Mouse (Mus musculus): Measurements from ENCODE around the gene Nod2.

Nod2 gene

GRCm38 (mm10) chr8:88646837-88647778, at the start of gene Nod2:
Gene Nod2 (plus strand): TSS chr8:88647315.
- no peak for DNase-seq (ENCODE audit: low read depth, low spot score)

- no peak for DNase-seq (ENCODE audit: low read depth, low spot score)
Observed at GRCm38 (mm10) chr8:88598578-88598977, 48.5 kb upstream of the Nod2 start.

GRCm38 (mm10) chr8:88599491-88599890, 47.6 kb upstream of the Nod2 start:
- DNase-seq (ENCODE audit: low read depth, low spot score): no peak

GRCm38 (mm10) chr8:88603446-88603989, 43.6 kb upstream of the Nod2 start:
- no peak for DNase-seq (ENCODE audit: low read depth, low spot score)

GRCm38 (mm10) chr8:88604065-88605038, 42.8 kb upstream of the Nod2 start:
- no peak for DNase-seq (ENCODE audit: low read depth, low spot score)

GRCm38 (mm10) chr8:88605361-88606040, 41.6 kb upstream of the Nod2 start:
- DNase-seq (ENCODE audit: low read depth, low spot score): no peak

- no peak for DNase-seq (ENCODE audit: low read depth, low spot score)
Observed at GRCm38 (mm10) chr8:88609036-88609435, 38.1 kb upstream of the Nod2 start.

GRCm38 (mm10) chr8:88610271-88610670, 36.8 kb upstream of the Nod2 start:
- DNase-seq (ENCODE audit: low read depth, low spot score): no peak

GRCm38 (mm10) chr8:88614981-88615380, 32.1 kb upstream of the Nod2 start:
- DNase-seq (ENCODE audit: low read depth, low spot score): no peak

GRCm38 (mm10) chr8:88618612-88619011, 28.5 kb upstream of the Nod2 start:
- no peak for DNase-seq (ENCODE audit: low read depth, low spot score)

GRCm38 (mm10) chr8:88619513-88619912, 27.6 kb upstream of the Nod2 start:
- no peak for DNase-seq (ENCODE audit: low read depth, low spot score)

GRCm38 (mm10) chr8:88620931-88621330, 26.2 kb upstream of the Nod2 start:
- DNase-seq (ENCODE audit: low read depth, low spot score): no peak

GRCm38 (mm10) chr8:88621408-88621807, 25.7 kb upstream of the Nod2 start:
- DNase-seq (ENCODE audit: low read depth, low spot score): peak; percentile 76

- DNase-seq (ENCODE audit: low read depth, low spot score): no peak
Observed at GRCm38 (mm10) chr8:88623351-88623750, 23.8 kb upstream of the Nod2 start.

GRCm38 (mm10) chr8:88624276-88624675, 22.8 kb upstream of the Nod2 start:
- no peak for DNase-seq (ENCODE audit: low read depth, low spot score)

GRCm38 (mm10) chr8:88626433-88626832, 20.7 kb upstream of the Nod2 start:
- DNase-seq (ENCODE audit: low read depth, low spot score): no peak

- no peak for DNase-seq (ENCODE audit: low read depth, low spot score)
Observed at GRCm38 (mm10) chr8:88626940-88627264, 20.2 kb upstream of the Nod2 start.

- DNase-seq (ENCODE audit: low read depth, low spot score): peak; percentile 79
Observed at GRCm38 (mm10) chr8:88627265-88627991, 19.7 kb upstream of the Nod2 start.

GRCm38 (mm10) chr8:88628001-88628774, 18.9 kb upstream of the Nod2 start:
- no peak for DNase-seq (ENCODE audit: low read depth, low spot score)

GRCm38 (mm10) chr8:88630225-88630624, 16.9 kb upstream of the Nod2 start:
- DNase-seq (ENCODE audit: low read depth, low spot score): no peak

Measured in retina, postnatal 7 days (tissue).